Mouse (Mus musculus) thymus, postnatal 14 days (tissue): ENCODE measurements at regions not wholly inside any gene's neighbourhood (a gene's known extent, or its start where the extent isn't known, plus 50 kb on each side); places are given as distances from the start of the nearest gene placed in this dataset.

Experiments used
- DNase-seq: peaks from one replicate; pipeline ENCODE4 v3.0.0; 2021

DNA sequence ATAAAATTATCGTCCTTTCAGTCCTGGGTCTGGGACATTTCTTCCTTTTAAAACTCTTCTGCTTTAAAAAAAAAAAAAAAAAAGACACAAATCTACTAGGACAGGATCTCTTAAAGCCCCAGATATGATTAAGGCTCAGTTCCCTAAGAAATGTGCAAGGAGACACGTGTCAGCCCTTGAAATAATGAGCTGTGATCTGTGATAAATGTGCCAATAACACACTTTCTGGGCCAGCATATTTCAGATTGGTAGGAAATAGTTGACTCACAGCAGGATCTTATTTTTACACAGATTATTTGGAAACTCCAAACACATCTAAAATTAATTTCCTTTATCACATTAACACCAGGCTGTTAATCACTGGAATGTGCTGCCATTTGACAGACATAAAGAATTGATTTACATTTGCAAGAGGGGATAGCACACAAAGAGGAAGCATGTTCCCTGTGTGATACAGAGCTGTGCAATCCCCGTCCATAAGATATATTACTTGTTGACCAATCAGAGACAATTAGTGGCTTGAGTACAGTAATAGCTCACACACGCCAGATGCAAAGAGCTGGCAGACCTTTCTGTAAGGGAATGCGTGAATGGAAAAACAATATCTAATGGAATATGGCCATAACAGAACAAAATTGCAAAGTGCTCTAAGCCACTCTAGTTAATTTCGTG, 263.7 kb downstream of the Pax3 start:
- no peak for DNase-seq

DNA sequence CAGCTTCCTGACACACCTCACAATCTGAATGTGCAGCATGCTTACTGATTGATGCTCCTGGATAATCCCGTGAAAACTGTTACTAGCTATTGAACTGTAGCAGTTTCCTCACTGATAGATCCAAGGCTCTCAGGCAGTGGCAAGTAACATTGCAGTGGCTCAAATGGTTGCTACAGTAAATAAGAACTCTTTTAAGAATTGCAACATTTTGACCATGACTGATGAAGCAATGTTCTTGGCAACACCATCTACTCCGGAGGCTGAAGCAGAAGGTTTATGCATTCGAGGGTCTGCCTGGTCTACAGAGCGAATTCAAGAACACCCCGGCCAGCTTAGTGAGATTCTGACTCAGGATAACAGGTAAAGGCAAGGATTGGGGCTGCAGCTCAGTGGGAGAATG, 264.7 kb downstream of the Pax3 start:
- no peak for DNase-seq

DNA sequence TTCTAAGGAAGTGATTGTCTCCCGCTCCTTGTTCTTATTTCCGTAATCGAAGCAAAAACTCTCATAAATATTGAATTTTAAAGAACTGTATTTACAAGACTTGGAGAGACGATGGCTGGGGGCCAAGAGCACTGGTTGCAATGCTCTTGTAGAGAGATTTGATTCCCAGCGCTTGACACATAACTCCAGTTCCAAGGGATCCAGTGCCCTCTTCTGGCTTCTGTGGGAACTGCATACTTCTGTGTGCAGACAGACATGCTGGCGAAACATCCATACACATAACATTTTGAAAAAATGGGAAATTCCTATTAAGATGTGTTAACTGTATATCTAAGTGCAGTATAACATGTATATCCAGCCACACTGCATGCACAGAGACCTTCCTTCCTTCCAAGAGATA, 266.3 kb downstream of the Pax3 start:
- DNase-seq = no peak

DNA sequence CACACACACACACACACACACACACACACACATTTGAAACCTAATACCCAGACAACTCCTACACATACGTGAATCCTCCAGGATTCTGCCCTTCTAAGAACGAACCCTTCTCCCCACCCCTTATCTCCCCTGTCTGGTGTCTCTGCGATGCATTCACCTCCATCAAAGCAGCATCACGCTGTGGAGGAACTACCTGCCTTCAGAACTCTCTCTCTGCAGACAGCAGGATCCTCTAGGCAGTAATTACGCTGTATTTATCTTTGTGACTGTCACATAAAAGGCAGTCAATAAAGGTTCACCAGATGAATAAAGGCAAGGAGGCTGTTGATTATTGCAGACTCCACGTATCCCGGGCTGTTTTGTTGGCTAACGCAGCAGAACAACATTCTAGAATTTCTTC, 267.4 kb downstream of the Pax3 start:
- DNase-seq = no peak

DNA sequence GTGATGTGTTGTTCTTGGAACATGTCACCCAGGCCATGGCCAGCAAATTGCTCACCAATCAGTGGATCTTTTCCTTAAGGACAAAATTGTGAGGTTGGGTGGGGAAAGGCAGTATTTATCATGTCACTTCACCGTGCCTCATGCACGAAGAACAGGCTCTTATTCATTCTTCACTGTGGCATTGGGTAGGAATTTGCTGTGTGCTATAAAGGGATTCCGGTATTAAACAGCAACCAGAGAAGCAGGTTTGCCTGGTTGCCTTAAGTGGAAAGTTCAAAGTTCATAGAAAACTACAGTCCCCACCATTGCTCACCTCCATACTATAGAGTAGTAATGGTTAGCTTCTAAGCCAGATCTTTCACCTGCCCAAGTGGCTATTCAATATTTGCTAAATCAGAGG, 270.8 kb downstream of the Pax3 start:
- no peak for DNase-seq

- DNase-seq = no peak
Observed at GRCm38 (mm10) chr1:77896226-77896625, 300.7 kb downstream of the Pax3 start.

DNA sequence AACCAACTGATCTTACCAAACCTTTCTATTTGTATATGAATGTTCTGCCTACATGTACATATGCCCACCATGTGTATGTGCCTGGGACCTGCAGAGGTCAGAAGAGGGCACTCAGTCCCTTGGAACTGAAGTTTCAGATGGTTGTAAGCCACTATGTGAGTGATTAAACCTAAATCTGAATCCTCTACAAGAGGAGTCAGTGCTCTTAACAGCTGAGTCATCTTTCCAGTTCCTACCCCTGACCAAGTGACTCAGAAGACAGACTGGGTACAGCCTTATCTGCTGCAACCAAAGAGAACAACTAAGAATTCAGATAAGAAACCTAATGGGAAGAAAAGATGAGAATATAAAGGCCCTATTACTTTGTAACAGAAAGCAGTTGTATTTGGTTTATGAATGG, 317.9 kb downstream of the Pax3 start:
- no peak for DNase-seq

GRCm38 (mm10) chr1:77870125-77870524, 326.8 kb downstream of the Pax3 start:
- no peak for DNase-seq

- DNase-seq = no peak
Observed at GRCm38 (mm10) chr1:77869174-77869573, 327.8 kb downstream of the Pax3 start.

- no peak for DNase-seq
Observed at GRCm38 (mm10) chr1:77859931-77860330, 337.0 kb downstream of the Pax3 start.

GRCm38 (mm10) chr1:77854366-77854765, 339.5 kb upstream of the Epha4 start:
- no peak for DNase-seq

- no peak for DNase-seq
Observed at GRCm38 (mm10) chr1:77847766-77848615, 333.1 kb upstream of the Epha4 start.

DNA sequence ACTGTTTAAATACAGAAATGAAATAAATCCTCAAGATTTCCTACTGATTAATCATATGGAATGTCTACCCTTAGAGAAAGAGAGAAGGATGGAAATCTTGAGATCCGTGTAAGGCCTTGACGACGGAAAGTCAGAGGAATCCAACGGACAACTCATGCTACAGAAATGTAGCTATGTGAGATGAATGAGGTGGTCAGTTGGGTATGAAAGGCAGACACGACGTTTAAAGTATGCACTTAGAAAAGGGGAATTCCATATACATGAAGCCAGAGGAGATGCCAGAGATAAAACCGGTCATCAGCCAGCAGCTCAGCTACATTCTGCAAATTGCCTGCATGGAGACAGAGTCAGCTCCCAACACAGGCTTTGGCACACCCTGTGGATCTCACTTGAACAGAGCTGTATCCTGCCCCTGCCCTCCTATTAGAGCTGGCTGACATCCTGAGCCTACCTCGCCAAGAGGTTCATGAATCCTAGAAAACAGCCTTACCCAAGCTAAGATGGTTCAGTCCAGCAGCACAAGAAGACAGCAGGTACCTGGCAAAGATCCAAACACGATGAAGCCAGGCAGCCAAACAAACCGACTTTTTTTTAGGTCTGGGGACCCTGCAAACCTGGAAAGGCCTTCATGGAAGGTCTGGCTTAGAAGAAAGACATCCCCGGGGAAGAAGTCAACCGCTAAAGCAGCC, 331.3 kb upstream of the Epha4 start:
- no peak for DNase-seq

DNA sequence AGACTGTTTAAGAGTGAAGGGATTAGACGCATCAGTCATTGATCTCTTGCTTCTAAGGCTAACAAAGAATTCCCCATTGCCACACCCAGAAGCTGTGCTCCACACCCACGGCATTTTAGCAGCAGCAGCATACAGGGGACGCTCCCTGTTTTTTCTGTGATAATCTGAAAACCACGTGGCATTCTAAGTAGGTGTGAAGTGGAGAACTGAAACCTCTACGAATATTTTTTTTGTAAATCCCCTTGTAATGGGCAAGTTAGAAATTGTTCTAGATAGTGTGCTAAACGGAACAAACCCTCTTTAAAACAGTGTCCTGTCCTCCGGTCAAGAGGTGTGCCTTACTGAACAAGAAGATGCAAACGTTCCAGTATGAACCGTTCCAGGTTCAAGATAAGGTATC, 325.8 kb upstream of the Epha4 start:
- no peak for DNase-seq

GRCm38 (mm10) chr1:77832174-77832573, 317.3 kb upstream of the Epha4 start:
- DNase-seq = no peak

- DNase-seq = no peak
Observed at GRCm38 (mm10) chr1:77824716-77825387, 310.0 kb upstream of the Epha4 start.

GRCm38 (mm10) chr1:77823801-77824687, 309.2 kb upstream of the Epha4 start:
- DNase-seq = no peak

DNA sequence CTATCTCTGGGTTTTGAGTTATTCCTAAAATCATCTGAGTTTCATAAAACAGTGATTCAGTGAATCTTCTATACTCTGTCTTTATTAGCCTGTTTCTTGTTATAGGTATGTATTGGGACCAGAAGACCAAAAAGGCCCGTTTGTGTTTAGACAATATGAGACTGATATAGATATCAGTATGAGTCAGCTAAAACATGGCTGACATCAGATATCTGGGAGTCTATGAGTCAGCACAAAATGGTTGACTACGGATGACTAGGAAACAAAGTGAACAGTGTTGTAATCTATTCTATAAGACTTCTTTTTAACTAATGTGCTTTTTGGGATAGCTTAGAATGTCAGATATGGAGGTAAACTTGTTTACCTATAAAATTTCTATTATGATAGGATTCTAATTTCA, 305.2 kb upstream of the Epha4 start:
- no peak for DNase-seq

DNA sequence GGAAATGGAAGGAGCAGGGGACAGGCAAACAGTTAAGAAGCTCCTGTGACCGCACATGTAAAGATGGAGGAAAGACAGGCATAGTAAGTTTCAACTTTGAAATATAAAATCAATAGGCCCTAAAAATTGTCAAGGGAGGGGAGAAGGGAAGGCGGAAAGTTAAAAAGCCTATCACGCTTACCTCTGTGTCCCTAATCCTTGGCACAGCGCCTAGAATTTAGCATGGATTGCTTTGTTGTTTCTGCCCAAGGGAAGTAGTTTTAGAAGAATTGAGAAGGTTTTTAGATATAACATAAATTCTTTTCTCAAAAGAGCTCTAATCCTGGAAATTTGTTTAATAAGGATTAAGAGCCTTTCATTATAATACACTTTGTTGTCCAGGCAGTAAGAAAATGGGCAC, 300.6 kb upstream of the Epha4 start:
- no peak for DNase-seq

DNA sequence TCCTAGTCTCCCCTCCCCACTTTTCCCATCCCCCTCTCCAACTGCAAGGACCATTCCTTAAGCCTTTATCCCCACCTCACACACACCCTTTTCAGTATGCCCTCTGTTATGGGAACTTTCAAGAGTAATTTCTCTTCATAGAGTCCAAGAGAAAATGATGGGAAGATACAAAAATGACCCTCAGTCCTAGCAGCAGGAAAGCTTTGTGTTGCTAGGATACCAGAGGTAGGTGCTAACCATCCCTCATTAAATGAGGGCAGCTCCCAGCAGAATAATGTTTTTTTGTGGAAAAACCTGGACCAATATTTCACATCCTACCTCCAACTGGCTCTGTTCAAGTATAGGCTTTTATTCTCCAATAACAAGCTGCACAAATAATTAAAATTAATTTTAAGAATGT, 296.7 kb upstream of the Epha4 start:
- no peak for DNase-seq

- DNase-seq = no peak
Observed at GRCm38 (mm10) chr1:77790974-77791373, 276.1 kb upstream of the Epha4 start.

DNA sequence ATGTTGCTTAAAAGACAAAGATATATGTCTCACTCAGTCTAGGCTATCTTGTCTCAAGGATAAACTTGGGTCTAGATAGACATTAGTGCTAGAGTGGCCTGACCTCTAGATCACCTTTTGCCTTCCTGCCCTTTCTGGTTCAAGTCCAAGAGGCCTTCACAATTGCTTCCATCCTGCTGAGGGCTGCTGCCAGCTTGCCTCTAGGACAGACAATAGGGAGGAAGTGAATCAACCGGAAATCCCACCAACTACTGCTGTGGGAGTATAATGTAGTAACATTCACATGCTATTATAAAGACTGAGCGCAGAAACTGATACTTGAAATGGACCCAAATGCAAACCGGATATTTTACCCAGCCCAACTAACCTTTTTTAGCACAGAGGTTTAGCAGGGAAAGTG, 239.4 kb upstream of the Epha4 start:
- no peak for DNase-seq
